Mouse (Mus musculus): ENCODE results near the gene Gm21820. TPM values are rescaled to one million over a fixed set of nuclear protein-coding genes. Genes with fewer than 3 reads are reported as not detected.
"Not testable (repeated sequence)": the region's sequence is repeated elsewhere in the genome, so short reads cannot be mapped to it uniquely, and the experiment has no call there.

Gm21820 gene
- not detected for total RNA-seq (2022)

DNA sequence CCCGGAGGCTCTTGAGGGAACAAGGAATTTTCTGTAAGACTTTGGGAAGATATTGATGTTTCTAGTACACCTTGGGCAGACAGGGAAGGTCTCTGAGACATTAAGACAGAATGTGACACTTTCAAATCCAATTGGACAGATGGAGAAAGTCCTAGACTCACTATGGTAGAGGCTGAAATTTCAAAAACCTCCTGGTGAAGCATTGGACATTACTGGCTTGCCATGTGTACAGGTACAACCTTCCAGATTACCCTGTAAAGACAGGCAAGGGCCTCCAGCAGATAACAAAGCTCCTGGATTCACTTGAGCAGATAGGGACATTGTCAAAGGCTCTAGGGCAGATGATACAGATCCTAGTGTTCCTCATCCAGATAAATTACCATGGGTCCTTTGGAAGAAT lies at the start of gene Gm21820:
Gm21820 (minus strand) TSS at position 101 of the 400 bp plus-strand sequence.
- not testable (repeated sequence) for DNase-seq

Other genes starting within 250 kb of the Gm21820 start
- not detected for gene Gm20918, start 205.5 kb downstream of the Gm21820 start, total RNA-seq (2022)